Mouse (Mus musculus): ENCODE results near the gene Gm28308.

- TF ChIP-seq EP300 (IDR thresholded peaks at IDR 0.05; ENCODE audit: insufficient read depth, low read depth, low read length) (no peak), CTCF (IDR thresholded peaks at IDR 0.05) (no peak)
Measured at GRCm38 (mm10) chr6:52235267-52235666, 22.1 kb upstream of the Gm28308 start.

All from heart, adult 2 months (tissue).